Comparison of ENCODE assay signal across 9 mouse cellular contexts in the genomic region with DNA sequence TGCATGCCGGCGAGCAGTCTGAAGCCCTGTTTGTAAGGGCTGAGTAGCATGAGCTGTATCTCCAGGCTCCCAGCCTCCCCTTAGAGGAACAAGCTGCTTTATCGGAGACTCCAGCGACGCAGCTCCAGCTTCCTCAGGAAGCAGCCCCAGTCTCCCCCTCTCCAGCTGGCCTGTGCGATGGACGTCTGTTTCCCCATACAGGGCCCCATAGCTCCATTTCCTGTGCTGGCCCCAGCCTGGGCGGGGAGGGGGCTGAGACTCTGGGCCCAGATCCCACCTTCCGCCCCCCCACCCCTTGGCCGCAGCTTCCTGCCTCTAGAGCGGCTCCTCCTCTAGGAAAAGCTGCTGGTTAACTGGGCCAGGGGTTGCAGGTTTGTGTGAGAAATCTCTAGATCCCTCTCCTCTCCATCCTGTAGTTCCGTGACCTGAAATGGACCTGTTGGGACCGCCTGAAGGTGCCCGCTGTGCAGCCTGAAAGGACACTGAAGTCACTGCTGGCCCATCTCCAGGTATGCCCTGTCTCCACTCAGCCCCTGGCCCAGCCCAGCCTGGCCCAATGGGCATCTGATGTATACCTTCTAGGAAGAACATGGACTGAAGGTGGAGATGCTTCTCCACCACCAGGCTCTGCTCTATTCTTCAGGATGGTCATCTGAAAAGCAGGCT. TPM values are rescaled to one million over a fixed set of nuclear protein-coding genes. Genes with fewer than 3 reads are reported as not detected.
DNase-seq lines count a peak whose midpoint lies in the region; ATAC-seq and TF ChIP-seq lines count a peak whose summit lies in the region.
"Had no signal": no experiment of that assay in that cellular context is flagged by ENCODE, and none has a peak within 500 bp of the region (broad histone marks: within the 10 kb centered on the region; RNA-seq: fewer than 3 reads in every experiment).

A gene (plus strand): TSS at position 378 of the 666 bp plus-strand sequence.

- intact Hi-C loops in left cerebral cortex, postnatal 14 days (cut with DNase I) = no loop called here
- intact Hi-C loops in heart, adult 2 months (cut with DNase I) = no loop called here

- H3K9me3 ChIP-seq in liver, embryonic 14.5 days (ENCODE audit: control insufficient read depth, low read length) = no peaks in the 10 kb centered on the region

- H3K27me3 ChIP-seq in heart, adult 2 months (ENCODE audit: control insufficient read depth, insufficient read depth, low read length) = no peaks in the 10 kb centered on the region
- H3K27me3 ChIP-seq in kidney, adult 2 months (replicated peaks; ENCODE audit: control insufficient read depth, insufficient read depth, low read length) = no peaks in the 10 kb centered on the region
- no peaks in the 10 kb centered on the region; the same call in 1 of the 2 replicates for H3K27me3 ChIP-seq in liver, embryonic 14.5 days (ENCODE audit: control insufficient read depth, insufficient read depth, low read length)

- H3K79me2 ChIP-seq in heart, adult 2 months (replicated peaks; ENCODE audit: control insufficient read depth, insufficient read depth, low read length) = no peaks in the 10 kb centered on the region

- peaks cover 24% of the 10 kb centered on the region for H3K4me1 ChIP-seq in heart, adult 2 months (ENCODE audit: control insufficient read depth, insufficient read depth, low read length)
- no peaks in the 10 kb centered on the region; the same call in 1 of the 2 replicates for H3K4me1 ChIP-seq in kidney, adult 2 months (ENCODE audit: control insufficient read depth, insufficient read depth, low read length)
- H3K4me1 ChIP-seq in liver, embryonic 14.5 days (replicated peaks; ENCODE audit: control insufficient read depth in 2 of 2, insufficient read depth in 2 of 2, low read length in 1 of 2) = peaks cover 54 to 65% of the 10 kb centered on the region in 2 experiments

- H3K27ac ChIP-seq in heart, adult 2 months = peak within 1 kb of the TSS; percentile 97
- H3K27ac ChIP-seq in kidney, adult 2 months (ENCODE audit: insufficient read depth, low read depth, low read length) = peak within 1 kb of the TSS; percentile 98
- peak within 1 kb of the TSS; percentile 96 for H3K27ac ChIP-seq in liver, embryonic 14.5 days

- H3K9ac ChIP-seq in heart, adult 2 months (ENCODE audit: low read depth, low read length) = peak within 1 kb of the TSS; percentile 81
- H3K9ac ChIP-seq in liver, embryonic 14.5 days (replicated peaks) = peak within 1 kb of the TSS; percentile 86

- peak within 1 kb of the TSS; percentile 94 for H3K4me3 ChIP-seq in heart, adult 2 months
- H3K4me3 ChIP-seq in kidney, adult 2 months (ENCODE audit: insufficient read depth, low read depth, low read length) = peak within 1 kb of the TSS; percentile 30
- peak within 1 kb of the TSS; percentile 84 to 86 for H3K4me3 ChIP-seq in liver, embryonic 14.5 days (ENCODE audit: insufficient read depth in 1 of 2, low read depth in 2 of 2, low read length in 2 of 2)
- H3K4me3 ChIP-seq: myocyte had no signal

- ATAC-seq in liver, embryonic 14.5 days (ENCODE audit: insufficient read depth) = peak; percentile 75

- peak; percentile 58 to 62 for DNase-seq in left cerebral cortex, postnatal 14 days (ENCODE audit: low spot score in 2 of 2)
- DNase-seq in left cerebral cortex, adult 11 months (ENCODE audit: low spot score) = no peak
- peak; percentile 80 for DNase-seq in embryo, embryonic 11.5 days (ENCODE audit: low read depth, low spot score)
- peak; percentile 82 to 89 for DNase-seq in heart, adult 2 months
- DNase-seq in kidney, adult 2 months = peak; percentile 86
- peak; percentile 85 to 88 (median 87) for DNase-seq in liver, embryonic 14.5 days (ENCODE audit: low read depth in 3 of 3, low spot score in 3 of 3)
- peak; percentile 28 to 38 for DNase-seq in natural killer cell, adult 2 months (ENCODE audit: low spot score in 2 of 2)
- DNase-seq in thymus, postnatal 14 days = peak; percentile 81

- no peak for TF ChIP-seq CTCF in heart, adult 2 months (IDR thresholded peaks at IDR 0.05)
- no peak for TF ChIP-seq CTCF in kidney, adult 2 months (conservative IDR thresholded peaks at IDR 0.05; ENCODE audit: insufficient read depth, insufficient read length, low read depth, low read length)
- TF ChIP-seq CTCF in liver, embryonic 14.5 days (IDR thresholded peaks at IDR 0.05; ENCODE audit: low read depth) = no peak

- 14% methylated on average over 14 of the region's 14 CpGs for WGBS in heart, adult 2 months
- WGBS in kidney, adult 2 months = 38% methylated on average over 14 of the region's 14 CpGs
- WGBS in liver, embryonic 14.5 days (ENCODE audit: insufficient replicate concordance) = 10% methylated on average over 14 of the region's 14 CpGs

- no peaks in the 10 kb centered on the region; the same call in 1 of the 2 replicates for H3K36me3 ChIP-seq in heart, adult 2 months (ENCODE audit: control insufficient read depth, insufficient read depth, low read length)
- no peaks in the 10 kb centered on the region for H3K36me3 ChIP-seq in kidney, adult 2 months (ENCODE audit: control insufficient read depth, insufficient read depth, low read length)
- peaks cover 65% of the 10 kb centered on the region for H3K36me3 ChIP-seq in liver, embryonic 14.5 days (replicated peaks; ENCODE audit: control insufficient read depth, insufficient read depth, low read depth)

- TF ChIP-seq POLR2A in heart, adult 2 months (IDR thresholded peaks at IDR 0.05; ENCODE audit: insufficient read depth, low read depth, low read length) = peak; percentile 86
- peak; percentile 5 for TF ChIP-seq POLR2A in kidney, adult 2 months (IDR thresholded peaks at IDR 0.05; ENCODE audit: low read depth, low read length)

- peak within 1 kb of the TSS; percentile 92 for H3K4me2 ChIP-seq in liver, embryonic 14.5 days (ENCODE audit: low read depth)

- peak; percentile 98 for TF ChIP-seq EP300 in heart, adult 2 months (IDR thresholded peaks at IDR 0.05; ENCODE audit: insufficient read depth, low read depth, low read length)
- TF ChIP-seq EP300 in liver, embryonic 14.5 days (IDR thresholded peaks at IDR 0.05; ENCODE audit: low read depth) = peak; percentile 93

RNA-seq across cellular contexts. Expression of the gene that starts here (rescaled TPM):
- total RNA-seq in left cerebral cortex, postnatal 14 days (2021) = under 1 TPM in 1 of 2 experiments, not detected in 1; 0.79 TPM
- not detected for total RNA-seq in heart, adult 2 months (2021)
- polyA plus RNA-seq in heart, adult 2 months (2012; rRNA removed) = 0.32 and 1.2 TPM in 2 replicates
- 0.11 and 0.14 TPM in 2 replicates for polyA plus RNA-seq in kidney, adult 2 months (2012; rRNA removed)
- 0.53 and 0.64 TPM in 2 replicates for polyA plus RNA-seq in liver, embryonic 14.5 days (2012; rRNA removed)
- 0.06 and 0.34 TPM in 2 replicates for polyA plus RNA-seq in liver, embryonic 14.5 days (2014; fragmentation: Nextera tagmentation; extraction: Ambion mirVana)
- polyA plus RNA-seq: myocyte had no signal

Comparison
In these comparisons a context has a peak if more than half of its experiments do, and no peak if none do; other contexts are left out.
1. Peak in DNase-seq in left cerebral cortex, postnatal 14 days; RNA of the gene not detected or under 1 TPM.
2. Peak in DNase-seq, H3K4me3 ChIP-seq and H3K27ac ChIP-seq in kidney, adult 2 months; RNA of the gene not detected or under 1 TPM.
3. Peak in DNase-seq, ATAC-seq, H3K4me3 ChIP-seq, H3K27ac ChIP-seq, H3K9ac ChIP-seq and H3K4me2 ChIP-seq in liver, embryonic 14.5 days; RNA of the gene not detected or under 1 TPM.
4. H3K4me3 ChIP-seq: peak in every context shown above with its lines; median percentile 94 in heart, adult 2 months; 85 in liver, embryonic 14.5 days; 30 in kidney, adult 2 months.